In the genomic region with DNA sequence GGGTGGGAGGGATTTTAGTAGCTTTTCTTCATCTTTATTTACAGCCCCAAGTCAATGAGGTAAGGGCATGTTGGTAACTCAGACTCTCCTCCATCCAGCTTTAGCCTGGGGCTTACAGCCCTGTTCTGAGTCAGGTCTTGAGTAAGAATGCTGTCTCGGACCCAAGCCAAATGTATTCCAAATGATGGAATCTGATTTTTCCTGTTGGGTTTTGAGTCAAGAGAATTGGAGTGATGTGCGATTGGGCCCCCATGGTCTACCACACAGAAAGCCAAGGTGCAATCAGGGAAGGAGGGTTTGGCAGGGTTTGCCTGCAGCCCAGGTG, we compare ENCODE assay signal across 22 mouse cellular contexts.
DNase-seq lines count a peak whose midpoint lies in the region; ATAC-seq and TF ChIP-seq lines count a peak whose summit lies in the region.
"Had no signal": no experiment of that assay in that cellular context is flagged by ENCODE, and none has a peak within 500 bp of the region (broad histone marks: within the 10 kb centered on the region; RNA-seq: fewer than 3 reads in every experiment).

No protein-coding gene starts in this region.

- DNase-seq in heart, embryonic 10.5 days (ENCODE audit: low spot score), result no peak
- DNase-seq in kidney, postnatal 0 days (ENCODE audit: low spot score), result peak; percentile 24
- DNase-seq in kidney, adult 18-20 months, result no peak
- DNase-seq in gonadal fat pad, adult 2 months (ENCODE audit: low read depth), result peak; percentile 27
- no peak for DNase-seq in embryo, embryonic 10 days (ENCODE audit: low spot score)
- no peak for DNase-seq in layer of hippocampus, adult 11-12 months (ENCODE audit: low spot score)
- DNase-seq: adrenal gland, postnatal 10 days; cerebellum, adult 8-10 months; cerebellum, postnatal 36 days; liver, postnatal 0 days; retina, postnatal 1 day had no signal

- TF ChIP-seq CTCF in kidney, postnatal 0 days (IDR thresholded peaks at IDR 0.05; ENCODE audit: low read depth), result no peak

- ATAC-seq in heart, embryonic 14.5 days (ENCODE audit: insufficient number of reproducible peaks, insufficient read depth, low FRiP score, low read depth), result no peak
- no peak; the same call in 1 of the 2 replicates for ATAC-seq in kidney, postnatal 0 days (replicated peaks; ENCODE audit: low FRiP score, low read depth)
- ATAC-seq: hindbrain, embryonic 16.5 days; liver, postnatal 0 days; midbrain, embryonic 16.5 days had no signal

- no peak overlapping the region; the same call in 1 of the 2 replicates for H3K4me2 ChIP-seq in heart, embryonic 14.5 days (ENCODE audit: low read length)
- H3K4me2 ChIP-seq in kidney, postnatal 0 days (ENCODE audit: low read length), result no peak overlapping the region
- H3K4me2 ChIP-seq: forebrain, embryonic 12.5 days; intestine, embryonic 15.5 days; liver, embryonic 11.5 days; neural tube, embryonic 13.5 days had no signal

- no peaks in the 10 kb centered on the region for H3K9me3 ChIP-seq in heart, embryonic 14.5 days (ENCODE audit: control insufficient read depth, low read length)
- no peaks in the 10 kb centered on the region for H3K9me3 ChIP-seq in heart, embryonic 10.5 days
- no peaks in the 10 kb centered on the region for H3K9me3 ChIP-seq in kidney, postnatal 0 days (replicated peaks; ENCODE audit: low read length)
- H3K9me3 ChIP-seq: forebrain, embryonic 12.5 days; hindbrain, embryonic 10.5 days; intestine, embryonic 15.5 days; neural tube, embryonic 13.5 days had no signal

- H3K36me3 ChIP-seq in heart, embryonic 14.5 days (ENCODE audit: control insufficient read depth, insufficient read depth, low read length), result no peaks in the 10 kb centered on the region
- no peaks in the 10 kb centered on the region for H3K36me3 ChIP-seq in heart, embryonic 10.5 days
- H3K36me3 ChIP-seq in kidney, postnatal 0 days (ENCODE audit: insufficient read depth, low read length), result no peaks in the 10 kb centered on the region
- H3K36me3 ChIP-seq: forebrain, embryonic 12.5 days; hindbrain, embryonic 10.5 days; intestine, embryonic 15.5 days; neural tube, embryonic 13.5 days had no signal

- H3K27ac ChIP-seq in heart, embryonic 14.5 days (replicated peaks in 1 of 2; ENCODE audit: control insufficient read depth in 1 of 2, insufficient read depth in 1 of 2, low read depth in 2 of 2, low read length in 2 of 2), result peak overlapping the region in 1 of 2 experiments; percentile 70; a peak in 1 of 4 replicates
- no peak overlapping the region for H3K27ac ChIP-seq in heart, embryonic 10.5 days
- H3K27ac ChIP-seq in kidney, postnatal 0 days, result 0 out of 2 replicates have a peak overlapping the region, but pooled peaks have one; percentile 19
- H3K27ac ChIP-seq: forebrain, embryonic 12.5 days; hindbrain, embryonic 10.5 days; intestine, embryonic 15.5 days; macrophage; neural tube, embryonic 13.5 days had no signal

- WGBS in heart, embryonic 14.5 days, result 89% methylated on average over 2 of the region's 2 CpGs
- 82% methylated on average over 2 of the region's 2 CpGs for WGBS in heart, embryonic 10.5 days
- WGBS in kidney, postnatal 0 days, result 51% methylated on average over 2 of the region's 2 CpGs

- peaks cover 24 to 55% of the 10 kb centered on the region in 2 experiments for H3K4me1 ChIP-seq in heart, embryonic 14.5 days (ENCODE audit: control insufficient read depth in 2 of 2, insufficient read depth in 2 of 2, low read length in 2 of 2)
- peaks cover 77% of the 10 kb centered on the region for H3K4me1 ChIP-seq in heart, embryonic 10.5 days
- peaks cover 19% of the 10 kb centered on the region; the same call in 1 of the 2 replicates for H3K4me1 ChIP-seq in kidney, postnatal 0 days (replicated peaks; ENCODE audit: insufficient read depth, low read length)

- peak overlapping the region; percentile 34; the same call in 1 of the 2 replicates for H3K9ac ChIP-seq in heart, embryonic 14.5 days (ENCODE audit: low read length)
- H3K9ac ChIP-seq in kidney, postnatal 0 days (ENCODE audit: low read depth, low read length), result no peak overlapping the region
- H3K9ac ChIP-seq: forebrain, embryonic 12.5 days; intestine, embryonic 15.5 days; liver, postnatal 0 days; neural tube, embryonic 13.5 days had no signal

- no peaks in the 10 kb centered on the region for H3K27me3 ChIP-seq in heart, embryonic 14.5 days (ENCODE audit: control insufficient read depth, insufficient read depth, low read length)
- H3K27me3 ChIP-seq in heart, embryonic 10.5 days (ENCODE audit: insufficient read depth, poor library complexity, severe bottlenecking), result no peaks in the 10 kb centered on the region
- H3K27me3 ChIP-seq in kidney, postnatal 0 days (ENCODE audit: insufficient read depth, low read length), result no peaks in the 10 kb centered on the region
- H3K27me3 ChIP-seq: intestine, embryonic 15.5 days had no signal

- H3K4me3 ChIP-seq in heart, embryonic 14.5 days (ENCODE audit: control insufficient read depth in 1 of 2, insufficient read depth in 1 of 2, low read depth in 1 of 2, low read length in 2 of 2), result no peak overlapping the region
- no peak overlapping the region for H3K4me3 ChIP-seq in heart, embryonic 10.5 days
- no peak overlapping the region for H3K4me3 ChIP-seq in kidney, postnatal 0 days (replicated peaks; ENCODE audit: low read depth, low read length)
- H3K4me3 ChIP-seq: erythroblast, embryonic 14.5 days; forebrain, embryonic 12.5 days; hindbrain, embryonic 10.5 days; intestine, embryonic 15.5 days; myocyte; neural tube, embryonic 13.5 days had no signal

Comparison
In these comparisons a context has a peak if more than half of its experiments do, and no peak if none do; other contexts are left out.
1. DNase-seq: peak in kidney, postnatal 0 days (single experiment) and gonadal fat pad, adult 2 months (single experiment); none in heart, embryonic 10.5 days (single experiment), kidney, adult 18-20 months (single experiment), embryo, embryonic 10 days (single experiment) and layer of hippocampus, adult 11-12 months (single experiment).